Mouse (Mus musculus) cerebellum, postnatal 36 days (tissue): Measurements from ENCODE around the gene Ccdc59.

Source experiments
- DNase-seq, 2 experiments: peaks; one replicate each; pipeline ENCODE4 v3.0.0; 2021 to 2022; ENCODE audit warnings: mixed read lengths in 2 of 2

Ccdc59 gene

DNA sequence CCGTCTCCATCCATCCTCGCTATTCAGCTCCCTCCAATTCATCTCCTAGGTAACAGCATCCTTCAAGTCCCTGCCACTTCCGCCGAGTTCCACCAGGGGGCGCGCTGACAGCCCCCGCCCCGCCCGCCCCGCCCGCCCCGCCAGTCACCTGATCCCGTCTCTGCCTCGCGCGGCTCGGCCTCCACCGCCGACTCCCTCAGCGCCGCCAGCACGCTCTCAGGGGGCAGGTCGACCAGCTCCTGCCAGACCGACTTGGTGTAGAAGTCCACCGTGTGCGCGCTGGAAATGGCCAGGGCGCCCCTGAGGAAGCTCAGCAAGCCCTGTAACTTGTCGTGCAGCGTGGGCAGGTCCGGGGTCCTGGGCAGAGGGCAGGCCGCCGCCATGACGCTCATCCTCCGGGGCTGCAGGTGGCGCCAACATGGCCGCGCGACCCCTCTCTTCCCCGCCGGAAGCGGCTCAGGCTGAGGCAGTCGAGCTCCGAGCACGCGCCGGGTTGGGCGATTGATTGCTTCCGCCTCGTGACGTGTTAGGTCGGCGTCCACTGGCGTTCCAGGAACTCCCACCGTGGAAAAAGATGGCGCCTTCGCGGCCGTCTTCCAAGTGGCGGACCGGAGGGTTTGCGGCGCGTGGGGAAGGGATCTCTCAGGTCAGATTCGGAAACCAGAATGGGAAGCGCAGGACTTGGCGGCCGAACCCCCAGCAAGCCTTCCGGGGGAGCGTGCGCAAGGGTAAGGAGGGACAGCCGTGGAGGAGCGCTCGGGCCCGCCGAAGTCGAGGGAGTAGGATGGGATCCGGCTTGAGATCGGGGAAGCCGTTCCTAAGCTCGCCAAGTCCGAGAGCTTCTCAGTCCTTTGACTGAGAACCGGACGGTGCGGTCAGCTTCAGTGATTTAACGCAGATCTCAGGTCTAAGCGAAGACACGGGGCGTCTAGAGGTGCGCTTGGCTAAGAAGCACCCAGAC is at the start of gene Ccdc59, which contains the start of gene Mettl25:
Ccdc59 (plus strand) TSS at position 140 of the 961 bp plus-strand sequence.
Mettl25 (minus strand) TSS at position 453 of the 961 bp plus-strand sequence.
- DNase-seq = peak; percentile 96

DNA sequence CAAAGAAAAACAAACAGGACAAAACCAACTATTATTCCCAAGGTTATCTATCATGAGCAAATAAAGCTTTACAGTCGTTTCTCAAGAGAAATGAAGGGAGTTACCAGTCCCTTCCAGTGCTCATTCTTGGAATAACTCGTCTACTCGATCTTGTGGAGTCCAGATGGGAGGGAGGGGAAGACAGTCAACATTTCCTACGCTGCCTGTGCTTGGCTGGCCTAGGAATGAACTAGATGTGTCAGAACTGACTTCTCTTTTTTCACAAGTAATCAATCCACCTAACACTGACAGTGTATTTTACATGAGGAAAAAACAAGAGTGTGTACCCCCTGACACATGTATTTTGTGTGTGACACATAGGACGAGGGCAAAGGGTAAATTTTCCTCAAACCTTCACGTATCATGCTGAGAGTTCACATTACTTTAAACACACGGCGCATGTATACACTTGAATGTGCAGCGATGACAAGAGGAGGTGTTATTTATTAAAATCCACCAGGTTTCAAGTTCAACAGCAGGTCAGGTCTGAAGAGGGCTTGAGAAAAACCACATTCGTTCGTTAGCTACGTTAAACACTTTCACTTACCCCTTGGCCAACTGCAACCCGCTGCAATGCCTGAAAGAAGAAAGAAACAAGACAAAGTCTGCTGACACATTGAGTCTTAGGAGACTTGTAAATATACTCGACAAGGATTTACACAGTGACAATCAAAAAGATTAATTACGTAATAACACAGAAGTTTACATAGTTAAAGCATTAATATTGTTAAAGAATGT is 46.9 kb upstream of the Ccdc59 start:
- no peak for DNase-seq

DNA sequence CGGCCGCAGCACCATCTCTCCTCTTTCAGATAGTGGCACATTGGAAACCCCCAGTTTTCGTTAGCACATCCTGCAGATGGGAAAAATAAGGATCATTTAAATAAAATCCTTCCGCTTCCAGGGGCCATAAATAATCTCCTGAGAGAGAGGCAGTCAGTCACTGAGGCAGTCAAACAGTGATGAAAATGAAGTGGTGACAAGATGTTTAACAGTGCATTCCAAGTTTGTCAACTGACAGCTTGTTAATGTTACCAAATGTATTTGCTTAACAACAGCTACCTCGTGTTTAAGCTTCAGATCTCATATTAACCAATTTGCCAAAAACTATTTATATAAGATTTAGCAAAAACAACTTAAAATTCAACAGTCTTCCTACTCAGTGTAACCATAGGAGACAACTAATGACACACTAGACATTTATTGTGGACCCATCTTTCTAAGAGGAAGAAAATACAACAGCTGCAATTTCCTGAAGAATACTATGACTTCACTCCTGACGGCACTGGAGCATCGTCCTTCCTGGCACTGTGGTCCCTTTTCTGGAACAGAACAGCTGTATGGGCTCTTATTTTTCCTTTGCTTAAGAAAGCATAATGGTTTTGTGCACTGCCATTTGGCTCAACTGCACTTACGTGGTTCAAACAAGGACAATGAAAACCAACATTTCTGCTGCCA is 43.5 kb upstream of the Ccdc59 start:
- DNase-seq = no peak

DNA sequence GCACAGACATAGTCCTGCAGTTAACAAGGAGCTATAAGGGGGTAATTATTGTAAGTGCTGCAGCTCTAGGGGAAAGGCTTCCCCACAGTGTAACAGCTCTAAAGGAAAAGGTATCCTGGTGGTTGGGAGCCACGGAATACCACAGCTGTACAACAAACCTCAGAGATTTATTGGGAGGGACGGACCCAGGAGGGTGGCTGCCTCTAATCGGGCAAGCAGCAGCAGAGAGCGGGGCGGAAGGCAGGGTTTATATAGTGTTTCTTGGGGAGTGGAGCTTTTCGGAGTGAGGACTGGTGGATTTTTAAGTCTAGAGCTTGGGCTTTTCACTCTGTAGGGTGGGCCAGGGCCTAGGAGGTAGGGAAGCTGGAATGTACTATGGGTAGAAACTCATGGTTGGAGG is 39.7 kb upstream of the Ccdc59 start:
- DNase-seq = no peak

DNA sequence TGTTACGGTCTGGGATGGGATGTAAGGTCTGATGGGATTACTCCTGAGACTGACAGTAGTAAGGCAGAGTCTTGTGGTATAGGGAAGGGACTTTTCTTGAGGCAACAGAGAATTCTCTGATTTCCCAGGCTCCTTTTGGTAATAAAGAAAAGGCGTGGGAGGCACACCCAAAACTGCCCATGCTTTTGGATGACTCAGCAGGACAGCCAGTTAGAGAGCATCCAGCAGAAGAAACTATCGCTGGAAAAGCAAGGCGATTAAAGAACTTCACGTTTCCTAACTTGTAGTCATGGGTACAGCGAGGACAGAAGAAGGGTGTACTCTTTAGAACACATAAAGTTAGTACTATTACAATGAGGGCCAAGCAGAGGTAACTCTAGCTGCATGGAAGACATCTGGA is 38.7 kb upstream of the Ccdc59 start:
- no peak for DNase-seq

DNA sequence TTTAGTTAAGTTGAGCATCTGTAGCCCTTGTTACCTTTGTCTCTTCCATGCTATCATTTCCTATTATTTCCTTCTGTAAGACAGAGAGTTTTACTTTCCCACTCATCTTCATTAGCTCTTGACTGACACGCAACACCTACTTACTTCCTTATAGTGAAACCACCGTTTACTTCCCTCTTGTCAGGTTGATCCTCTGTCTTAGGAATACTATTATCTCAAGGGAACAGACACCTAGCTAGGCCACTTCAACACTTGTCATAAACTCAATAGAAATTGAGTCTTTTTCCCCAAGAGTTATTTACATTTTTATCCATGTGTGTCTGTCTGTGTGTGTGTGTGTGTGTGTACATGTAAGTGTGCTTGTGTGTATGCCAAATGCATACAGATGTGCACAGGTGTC is 37.4 kb upstream of the Ccdc59 start:
- no peak for DNase-seq

DNA sequence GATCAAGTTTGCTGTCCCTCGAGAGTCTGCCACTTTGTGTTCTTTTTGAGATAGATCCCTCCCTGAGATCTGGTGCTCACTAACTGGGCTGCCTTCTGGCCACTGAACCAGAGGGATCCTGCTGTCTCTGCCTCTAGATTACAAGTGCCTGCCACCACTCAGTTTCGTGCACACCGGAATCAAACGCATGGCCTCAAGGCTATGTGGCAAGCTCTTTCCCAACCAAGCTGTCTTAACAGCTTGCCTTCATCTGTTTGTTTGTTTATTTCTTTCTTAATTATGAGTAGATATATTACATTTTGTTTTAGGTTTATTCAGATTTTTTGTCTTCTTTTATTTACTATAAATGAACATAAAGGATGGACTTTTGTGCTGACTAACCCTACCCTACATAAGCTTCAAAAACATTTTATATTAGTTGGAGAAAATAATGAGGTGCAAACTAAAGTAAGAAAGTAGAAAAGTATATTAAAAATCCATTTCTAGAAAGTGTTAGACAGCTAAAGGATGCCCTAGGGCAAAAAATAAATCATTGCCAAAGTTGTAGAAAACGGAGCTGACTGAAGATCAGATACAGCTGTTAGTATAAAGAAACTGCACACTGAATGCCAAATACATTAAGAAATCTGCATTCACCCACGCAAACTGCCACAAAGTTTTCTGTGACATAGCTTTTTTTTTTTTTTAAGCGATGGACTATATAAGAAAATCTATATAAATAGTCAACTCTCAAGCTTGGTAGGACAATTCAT is 34.4 kb upstream of the Ccdc59 start:
- DNase-seq = no peak

DNA sequence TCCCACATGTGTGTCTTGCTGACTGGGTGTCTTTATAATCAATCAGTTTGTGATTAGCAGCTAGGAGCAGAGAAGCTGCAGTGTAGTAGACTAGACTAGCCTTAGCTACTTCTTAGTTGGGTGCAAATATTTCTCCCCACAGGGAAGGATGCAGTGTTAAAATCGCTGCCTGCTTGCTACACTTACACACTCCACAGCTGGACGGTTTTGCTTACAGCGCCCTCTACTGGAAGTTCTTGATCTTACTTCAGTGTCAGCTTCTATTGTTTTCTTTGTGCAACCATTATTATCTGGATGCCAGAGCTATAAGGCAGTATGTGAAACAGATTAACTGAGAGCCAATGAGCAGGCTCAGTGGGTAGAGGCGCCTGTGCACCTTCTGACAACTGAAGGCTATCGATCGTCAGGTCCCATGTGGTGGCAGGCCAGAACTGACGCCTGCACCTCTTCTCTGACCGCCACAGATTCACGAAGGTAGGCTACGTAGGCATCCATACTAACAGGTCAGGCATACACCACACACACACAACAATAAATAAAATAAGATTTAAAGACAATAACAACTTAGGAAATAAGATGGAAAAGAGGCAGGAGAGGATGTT is 6.1 kb upstream of the Ccdc59 start:
- DNase-seq = no peak

DNA sequence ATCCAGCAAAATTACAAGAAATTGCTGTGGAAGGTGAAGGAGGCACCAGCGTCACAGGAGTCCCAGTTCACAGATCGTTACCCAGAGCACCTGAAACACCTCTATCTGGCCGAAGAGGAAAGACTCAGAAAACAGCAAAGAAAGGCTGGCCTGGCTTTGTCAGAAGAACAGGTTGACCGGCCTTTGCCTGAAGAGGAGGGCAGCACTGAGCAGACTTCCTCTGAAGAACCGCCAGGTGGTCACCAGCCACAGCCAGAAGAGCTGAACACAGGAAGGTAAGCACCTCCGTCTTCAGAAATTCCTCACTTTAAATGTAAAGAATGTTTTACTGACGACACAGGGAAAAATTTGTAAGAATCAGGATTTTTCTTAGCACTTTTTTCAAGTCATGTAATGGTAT is 1.7 kb downstream of the Ccdc59 start:
- no peak for DNase-seq

DNA sequence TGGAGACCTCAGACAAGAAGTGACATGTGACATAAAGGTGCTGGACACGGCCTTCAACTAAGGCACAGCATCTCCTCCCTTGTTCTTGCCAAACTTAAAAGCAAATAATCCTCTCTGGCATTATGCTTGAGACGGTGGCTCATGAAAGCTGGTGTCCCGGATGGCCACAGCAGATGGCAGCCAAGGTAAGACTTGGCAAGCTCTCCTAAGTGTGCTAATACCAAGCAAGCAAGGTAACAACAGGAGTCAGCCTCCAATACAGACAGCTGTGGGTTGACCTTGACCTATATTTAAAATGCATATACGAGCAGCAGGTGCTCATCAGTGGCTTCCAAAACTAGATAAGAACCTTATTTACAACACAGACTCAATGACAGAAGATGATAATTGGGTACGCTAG is 9.4 kb downstream of the Ccdc59 start:
- peak; percentile 53 to 57 for DNase-seq

DNA sequence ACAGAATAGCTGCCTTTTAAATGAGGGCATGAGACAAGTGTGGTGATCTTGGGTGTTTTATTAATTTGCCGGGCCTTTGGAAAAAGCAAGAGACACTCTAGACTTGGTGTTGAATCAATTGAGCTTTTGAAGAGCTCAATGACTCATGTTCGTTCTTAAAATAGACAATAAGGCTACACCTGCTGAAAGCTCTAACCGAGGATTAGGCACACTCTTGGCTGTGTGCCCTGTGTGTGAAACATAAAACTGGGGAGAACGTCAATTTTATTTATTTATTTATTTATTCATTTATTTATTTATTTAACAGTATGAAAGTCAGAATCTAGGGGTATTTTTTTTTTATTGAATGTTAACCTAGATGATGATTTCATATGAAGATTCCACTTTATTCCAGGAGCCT is 10.3 kb downstream of the Ccdc59 start:
- peak; percentile 22 to 26 for DNase-seq

DNA sequence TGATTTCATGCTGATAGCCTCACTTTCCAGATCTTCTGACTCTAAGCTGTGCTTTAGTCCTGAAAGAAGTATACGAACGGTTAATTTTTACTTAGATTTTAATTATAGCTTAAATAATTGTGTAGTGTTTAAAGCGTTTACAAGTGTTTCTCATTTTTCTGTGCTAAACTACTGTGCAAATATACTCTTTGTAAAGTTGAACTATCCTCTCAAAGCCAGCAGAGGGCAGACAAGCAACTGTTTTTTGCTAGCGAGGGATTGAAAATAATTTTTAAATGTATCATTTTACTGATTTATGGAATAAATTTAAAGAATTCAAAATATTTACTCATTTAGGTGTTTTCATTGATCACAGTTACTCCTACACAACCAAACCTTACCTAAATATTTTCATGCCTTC is 26.4 kb downstream of the Ccdc59 start:
- DNase-seq = no peak
